Mouse (Mus musculus): ENCODE measurements around the gene Sdk1.

DNA sequence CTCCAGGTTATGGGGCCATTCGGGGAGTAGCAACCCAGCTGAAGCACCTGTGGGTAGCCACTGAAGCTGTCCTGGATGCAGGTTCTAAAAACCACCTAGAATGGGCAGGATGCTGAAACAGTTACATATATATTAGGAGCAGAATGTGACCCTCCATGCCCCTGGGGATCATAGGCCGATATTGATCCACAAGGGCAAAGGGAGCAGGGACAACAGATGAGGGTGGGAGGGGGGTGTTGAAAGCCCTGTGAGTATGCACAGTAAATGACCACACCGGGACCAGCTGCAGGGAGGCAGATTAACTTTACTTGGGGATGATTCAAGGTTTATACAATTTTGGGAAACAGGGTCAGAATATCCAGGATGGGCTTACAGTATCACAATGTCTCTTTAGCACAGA lies 16.0 kb upstream of the Sdk1 start:
- TF ChIP-seq POLR2A (IDR thresholded peaks at IDR 0.05; ENCODE audit: insufficient read depth, low read length): no peak
- TF ChIP-seq CTCF (IDR thresholded peaks at IDR 0.05; ENCODE audit: low read depth, low read length): no peak
- TF ChIP-seq EP300 (IDR thresholded peaks at IDR 0.05; ENCODE audit: insufficient read depth, low read depth, low read length): no peak
